Mouse (Mus musculus) midbrain, embryonic 14.5 days (tissue): ENCODE measurements around the gene Cd164. TPM values are rescaled to one million over a fixed set of nuclear protein-coding genes. Genes with fewer than 3 reads are reported as not detected.

Experiments used
- ATAC-seq: fragments of 200-750 bp; cut with Nextera tagmentation; 2 replicates; pipeline ENCODE4 v1.8.0; 2017; ENCODE audit warnings: moderate number of reproducible peaks, moderate library complexity; ENCODE audit not compliant: low FRiP score, low TSS enrichment
- DNase-seq: peaks from one replicate; pipeline ENCODE4 v3.0.0-alpha.2; 2015
- H3K27ac ChIP-seq: fragments of 300-500 bp; sonication (generic); replicated peaks from 2 replicates; pipeline ENCODE4 v1.5.1; 2014; ENCODE audit warnings: mild to moderate bottlenecking, low read depth, low read length, moderate library complexity
- H3K27me3 ChIP-seq: fragments of 300-500 bp; sonication (generic); 2 replicates; pipeline ENCODE4 v1.6.1; 2014; ENCODE audit warnings: low read length, control low read depth, mixed read lengths; ENCODE audit not compliant: control insufficient read depth, insufficient read depth
- H3K36me3 ChIP-seq: fragments of 300-500 bp; sonication (generic); 2 replicates; pipeline ENCODE4 v1.6.1; 2014; ENCODE audit warnings: low read length, control low read depth; ENCODE audit not compliant: control insufficient read depth, insufficient read depth
- H3K4me1 ChIP-seq: fragments of 300-500 bp; sonication (generic); 2 replicates; pipeline ENCODE4 v1.6.1; 2014; ENCODE audit warnings: mild to moderate bottlenecking, antibody characterized with exemption, low read length, control low read depth; ENCODE audit not compliant: control insufficient read depth, insufficient read depth
- H3K4me2 ChIP-seq: fragments of 300-500 bp; sonication (generic); 2 replicates; pipeline ENCODE4 v1.6.1; 2014; ENCODE audit warnings: mild to moderate bottlenecking, low read length, moderate library complexity
- H3K4me3 ChIP-seq: fragments of 300-500 bp; sonication (generic); replicated peaks from 2 replicates; pipeline ENCODE4 v1.5.1; 2014; ENCODE audit warnings: low read depth, low read length
- H3K9ac ChIP-seq: fragments of 300-500 bp; sonication (generic); replicated peaks from 2 replicates; pipeline ENCODE4 v1.6.1; 2014; ENCODE audit warnings: mild to moderate bottlenecking, low read length, moderate library complexity
- H3K9me3 ChIP-seq: fragments of 300-500 bp; sonication (generic); 2 replicates; pipeline ENCODE4 v1.6.1; 2016; ENCODE audit warnings: low read length, control low read depth, mixed read lengths; ENCODE audit not compliant: control insufficient read depth
- WGBS: fragments of 180-500 bp; shearing (Covaris S2); extraction: QIAGEN DNeasy Blood & Tissue Kit; methylation state at CpG from one replicate; pipeline ENCODE4 v1.1.7; 2014; 5-methylcytosine and 5-hydroxymethylcytosine counted together
- polyA plus RNA-seq: library from polyadenylated mRNA; unstranded; fragments of >200 nt; fragmentation: Nextera tagmentation; extraction: Ambion mirVana; gene quantifications from 2 replicates; pipeline ENCODE4 v1.2.1, GENCODE M21; 2014

Cd164 gene
- polyA plus RNA-seq, 1 experiment from 2014 or later = 63.8 TPM

- peak; percentile 63 for ATAC-seq
- H3K9ac ChIP-seq = peak overlapping the region; percentile 64
- no peaks in the 10 kb centered on the region for H3K27me3 ChIP-seq
- peak overlapping the region; percentile 90 for H3K4me3 ChIP-seq
- no peaks in the 10 kb centered on the region for H3K9me3 ChIP-seq
- H3K4me1 ChIP-seq = peaks cover 27% of the 10 kb centered on the region
- no peaks in the 10 kb centered on the region for H3K36me3 ChIP-seq
- DNase-seq = peak; percentile 81
- under 1% methylated on average over 23 of the region's 23 CpGs for WGBS
- H3K4me2 ChIP-seq = peak overlapping the region; percentile 93
- H3K27ac ChIP-seq = peak overlapping the region; percentile 98
Measured at GRCm38 (mm10) chr10:41518508-41518980, 670 bp upstream of the Cd164 start.

- H3K36me3 ChIP-seq = peaks cover 5% of the 10 kb centered on the region; the same call in 1 of the 2 replicates
- WGBS = under 1% methylated on average over 65 of the region's 65 CpGs
- peak overlapping the region; percentile 98 for H3K27ac ChIP-seq
- ATAC-seq = peak; percentile 0
- no peaks in the 10 kb centered on the region for H3K27me3 ChIP-seq
- peak overlapping the region; percentile 64 for H3K9ac ChIP-seq
- H3K4me2 ChIP-seq = peak overlapping the region; percentile 93
- no peaks in the 10 kb centered on the region for H3K9me3 ChIP-seq
- peak; percentile 72 for DNase-seq
- peak overlapping the region; percentile 90 for H3K4me3 ChIP-seq
- peaks cover 27% of the 10 kb centered on the region for H3K4me1 ChIP-seq
Measured at GRCm38 (mm10) chr10:41519640-41520409, 611 bp downstream of the Cd164 start.

GRCm38 (mm10) chr10:41520410-41520673 is 1.1 kb downstream of the Cd164 start:
- WGBS = 6% methylated on average over 5 of the region's 5 CpGs
- Histone ChIP-seq H3K9ac (peak overlapping the region; percentile 64; the same call in 1 of the 2 replicates), H3K4me1 (peaks cover 27% of the 10 kb centered on the region), H3K4me2 (peak overlapping the region; percentile 93), H3K9me3 (no peaks in the 10 kb centered on the region), H3K27ac (no peak overlapping the region), H3K4me3 (peak overlapping the region; percentile 90), H3K36me3 (peaks cover 5% of the 10 kb centered on the region; the same call in 1 of the 2 replicates), H3K27me3 (no peaks in the 10 kb centered on the region)
- DNase-seq (no peak), ATAC-seq (no peak)

GRCm38 (mm10) chr10:41523386-41523785 is 4.2 kb downstream of the Cd164 start:
- H3K9ac ChIP-seq = no peak overlapping the region
- DNase-seq = no peak

GRCm38 (mm10) chr10:41525696-41526095 is 6.5 kb downstream of the Cd164 start:
- Histone ChIP-seq H3K4me3 (no peak overlapping the region), H3K4me2 (no peak overlapping the region), H3K9ac (no peak overlapping the region), H3K4me1 (peaks cover 25% of the 10 kb centered on the region), H3K27ac (no peak overlapping the region), H3K36me3 (peaks cover 31% of the 10 kb centered on the region), H3K27me3 (no peaks in the 10 kb centered on the region), H3K9me3 (no peaks in the 10 kb centered on the region)
- no peak for ATAC-seq
- WGBS = 76% methylated on average over 1 of the region's 1 CpGs
- DNase-seq = no peak

More at GRCm38 (mm10) chr10:41523386-41523785, 4.2 kb downstream of the Cd164 start:
- Histone ChIP-seq H3K9me3 (no peaks in the 10 kb centered on the region), H3K36me3 (peaks cover 15% of the 10 kb centered on the region), H3K27ac (no peak overlapping the region), H3K4me2 (no peak overlapping the region), H3K27me3 (no peaks in the 10 kb centered on the region), H3K4me3 (no peak overlapping the region), H3K4me1 (peaks cover 27% of the 10 kb centered on the region)
- 91% methylated on average over 3 of the region's 3 CpGs for WGBS
- no peak for ATAC-seq

- ATAC-seq = no peak
- 92% methylated on average over 5 of the region's 5 CpGs for WGBS
- no peak overlapping the region for H3K9ac ChIP-seq
Measured at GRCm38 (mm10) chr10:41529972-41530371, 10.8 kb downstream of the Cd164 start.

GRCm38 (mm10) chr10:41535991-41536390 is 16.8 kb downstream of the Cd164 start:
- Histone ChIP-seq H3K9me3 (0 out of 2 replicates have a peak, but pooled peaks cover 2% of the 10 kb centered on the region), H3K27ac (no peak overlapping the region), H3K4me1 (no peaks in the 10 kb centered on the region), H3K9ac (no peak overlapping the region), H3K36me3 (peaks cover 30% of the 10 kb centered on the region), H3K4me3 (no peak overlapping the region), H3K4me2 (no peak overlapping the region), H3K27me3 (no peaks in the 10 kb centered on the region)
- no peak for ATAC-seq
- no peak for DNase-seq
- WGBS = 96% methylated on average over 2 of the region's 2 CpGs

More at GRCm38 (mm10) chr10:41529972-41530371, 10.8 kb downstream of the Cd164 start:
- no peak overlapping the region for H3K4me2 ChIP-seq
- peaks cover 48% of the 10 kb centered on the region for H3K36me3 ChIP-seq
- no peak overlapping the region for H3K4me3 ChIP-seq
- no peaks in the 10 kb centered on the region for H3K4me1 ChIP-seq
- H3K27me3 ChIP-seq = no peaks in the 10 kb centered on the region
- no peak overlapping the region for H3K27ac ChIP-seq
- DNase-seq = no peak
- 0 out of 2 replicates have a peak, but pooled peaks cover 2% of the 10 kb centered on the region for H3K9me3 ChIP-seq

GRCm38 (mm10) chr10:41536714-41537113 is 17.5 kb downstream of the Cd164 start:
- Histone ChIP-seq H3K4me2 (no peak overlapping the region), H3K4me3 (no peak overlapping the region), H3K27me3 (no peaks in the 10 kb centered on the region), H3K27ac (no peak overlapping the region), H3K9ac (no peak overlapping the region), H3K9me3 (0 out of 2 replicates have a peak, but pooled peaks cover 2% of the 10 kb centered on the region), H3K36me3 (peaks cover 24% of the 10 kb centered on the region), H3K4me1 (no peaks in the 10 kb centered on the region)
- no peak for DNase-seq
- no peak for ATAC-seq
- 95% methylated on average over 1 of the region's 1 CpGs for WGBS
